Mouse (Mus musculus) frontal cortex, adult 2 months (tissue): ENCODE results near the gene Ank2. TPM values are rescaled to one million over a fixed set of nuclear protein-coding genes. Genes with fewer than 3 reads are reported as not detected.

Experiments used
- DNase-seq, 2 experiments: peaks; one replicate each; pipeline ENCODE4 v3.0.0; 2022; ENCODE audit warnings: low spot score in 1 of 2; ENCODE audit errors: extremely low spot score in 1 of 2
- polyA plus RNA-seq: library from polyadenylated mRNA; depleted of rRNA; stranded (reverse); fragments of >200 nt; gene quantifications from 2 replicates; pipeline ENCODE4 v1.2.3, GENCODE M21; 2012

Ank2 gene
- polyA plus RNA-seq, 1 experiment, result 402 TPM

DNA sequence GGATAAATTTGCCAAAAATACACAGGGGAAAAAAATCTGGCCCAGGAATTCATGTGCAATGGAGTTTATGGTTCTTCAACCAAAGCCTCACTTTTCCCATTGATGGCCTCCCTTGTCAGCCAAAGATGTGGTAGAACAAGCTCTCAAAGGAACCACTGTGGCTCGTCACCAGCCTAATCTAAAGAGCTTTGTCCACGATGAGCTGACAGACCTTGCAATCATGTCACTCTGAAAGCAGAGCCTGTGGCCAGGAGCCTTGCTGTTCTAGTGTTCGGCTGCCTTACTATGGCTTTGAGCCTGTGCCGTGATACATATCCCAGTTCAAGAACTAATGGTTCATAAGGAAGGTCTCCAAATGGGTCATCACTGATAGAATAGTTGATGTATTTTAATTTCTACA lies 196.1 kb downstream of the Ank2 start:
- no peak for DNase-seq

DNA sequence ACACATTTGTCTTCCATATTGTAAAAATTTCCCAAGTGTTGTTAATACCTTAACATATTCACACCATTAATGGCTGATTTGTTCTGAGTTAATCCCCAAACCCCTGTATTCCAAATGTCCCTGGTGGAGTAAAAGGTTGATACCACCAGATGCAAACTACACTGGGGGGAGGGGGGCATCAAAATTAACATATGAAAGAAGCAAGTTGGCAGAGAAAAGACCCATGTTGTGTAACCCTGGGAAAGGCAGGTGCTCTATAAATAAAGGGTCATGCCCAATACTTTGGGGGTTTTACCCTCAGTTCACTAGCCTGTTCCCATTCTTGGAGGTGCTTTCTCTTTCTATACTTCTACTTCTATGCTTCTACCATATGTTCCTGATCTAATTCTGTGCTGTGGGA lies 198.4 kb downstream of the Ank2 start:
- DNase-seq, result no peak

DNA sequence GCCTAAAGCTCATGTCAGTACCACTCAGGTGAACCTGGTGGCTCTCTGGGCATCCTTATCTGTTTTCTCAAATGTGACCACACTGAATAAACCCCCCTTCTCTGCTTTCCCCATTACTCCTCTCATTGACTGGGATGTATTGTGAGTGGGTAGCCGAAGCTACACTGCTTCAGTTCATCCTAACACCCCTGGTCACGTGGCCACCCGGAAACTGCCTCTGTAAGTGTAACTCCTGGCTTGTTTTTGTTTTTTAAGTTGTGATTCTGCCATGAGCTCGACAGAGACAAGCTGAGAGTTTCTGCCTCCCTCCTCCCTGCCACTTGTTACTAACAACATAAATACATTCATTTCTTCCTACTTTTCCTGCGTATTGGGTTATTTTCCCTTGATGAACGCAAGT lies 203.2 kb downstream of the Ank2 start:
- DNase-seq, result no peak

DNA sequence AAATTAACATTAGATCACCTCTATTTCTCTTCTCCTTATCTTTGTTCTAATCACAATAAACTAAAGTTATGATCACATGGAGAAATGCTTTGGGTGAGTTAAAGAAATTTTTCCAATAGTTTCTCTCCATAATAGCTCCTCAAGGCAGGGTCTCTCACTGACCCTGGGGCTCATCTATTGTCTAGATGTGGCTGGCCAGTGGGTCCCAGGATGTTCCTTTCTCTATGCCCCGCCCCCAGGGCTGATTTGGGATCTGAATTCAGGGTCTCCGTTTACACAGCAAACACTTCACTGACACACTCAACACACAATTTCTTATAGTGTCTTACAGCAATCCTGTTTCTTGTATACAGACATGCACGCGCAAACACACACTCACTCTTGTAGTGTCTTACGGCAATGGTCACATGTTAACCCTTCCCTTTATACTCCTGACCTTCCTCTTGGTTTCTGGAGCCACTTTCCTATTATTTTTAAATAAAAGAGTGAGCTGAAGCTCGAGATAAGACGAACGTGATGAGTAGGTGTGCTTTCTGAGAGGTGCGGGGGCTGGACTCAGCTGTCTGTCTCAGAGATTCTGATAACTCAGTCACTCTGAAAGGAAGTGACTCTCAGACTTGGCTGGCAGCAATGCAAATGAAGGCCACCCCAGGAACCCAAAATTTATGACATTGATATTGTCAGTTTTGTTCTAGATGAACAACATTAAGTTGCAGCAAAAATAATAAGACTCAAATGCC lies 204.4 kb downstream of the Ank2 start:
- no peak for DNase-seq

DNA sequence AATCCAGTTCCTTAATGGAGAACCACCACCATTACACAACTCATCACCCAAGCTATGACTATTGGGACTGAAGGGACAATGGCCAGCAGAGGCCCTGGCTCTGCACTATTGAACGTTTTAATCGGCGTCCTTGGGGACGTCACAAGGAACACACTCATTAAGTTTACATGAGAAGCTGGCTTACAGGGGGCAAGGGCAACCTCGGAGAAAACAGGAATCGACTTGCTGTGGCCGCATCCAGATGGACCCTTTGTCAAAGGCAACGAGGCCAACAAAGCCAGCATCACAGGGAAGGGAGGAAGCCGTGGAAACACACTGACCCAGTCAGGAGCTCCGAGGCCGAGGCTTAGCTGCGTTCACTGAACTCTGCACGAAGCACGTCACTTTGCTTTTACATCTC lies 205.1 kb downstream of the Ank2 start:
- DNase-seq, result no peak

DNA sequence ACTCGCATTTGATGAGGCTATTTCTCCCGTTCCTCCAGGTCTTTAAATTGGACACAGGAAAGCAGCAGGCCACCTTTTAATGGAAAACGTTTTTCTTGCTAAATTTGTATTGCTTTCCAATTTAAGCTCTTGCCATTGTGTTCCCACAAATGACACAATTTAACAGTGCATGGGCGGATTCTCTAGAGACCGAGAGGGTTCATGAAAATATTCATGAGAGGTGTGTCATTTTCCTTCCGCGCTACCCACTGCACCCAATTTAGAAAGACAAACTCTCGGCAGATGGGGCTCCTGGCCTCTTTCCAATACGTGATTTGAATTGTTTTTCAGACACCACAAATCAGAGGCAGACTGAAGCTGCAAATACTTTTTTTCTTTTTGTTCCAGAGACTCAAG lies 205.7 kb downstream of the Ank2 start:
- peak; percentile 91 to 96 for DNase-seq

DNA sequence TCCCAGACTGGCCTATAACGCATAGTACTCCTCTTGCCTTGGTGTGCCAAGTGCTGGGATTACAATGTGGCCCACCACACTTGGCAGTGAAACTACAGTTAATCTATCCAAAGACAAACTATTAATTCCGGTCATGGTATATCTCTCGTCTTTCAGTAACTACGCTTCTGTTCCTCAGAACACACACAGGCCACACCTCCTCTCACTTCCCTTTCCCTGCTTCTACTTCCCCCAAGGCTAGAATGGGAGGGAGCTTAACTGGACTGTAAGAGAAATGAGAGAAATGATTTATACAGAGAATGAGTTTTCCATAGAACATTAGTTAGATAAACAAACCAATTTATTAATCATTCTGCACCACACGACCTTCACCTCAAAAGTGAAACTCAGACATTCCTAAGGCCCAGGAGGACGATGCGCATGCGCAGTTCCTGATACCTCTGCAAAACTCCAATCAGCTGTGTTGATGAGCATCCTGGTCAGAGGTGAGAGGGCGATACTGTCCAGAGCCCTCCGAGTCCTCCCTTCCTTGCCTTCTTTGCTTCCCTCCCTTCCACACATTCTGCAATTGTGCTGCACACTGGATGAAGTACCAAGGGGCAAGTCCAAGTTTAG lies 206.2 kb downstream of the Ank2 start:
- DNase-seq, result no peak

DNA sequence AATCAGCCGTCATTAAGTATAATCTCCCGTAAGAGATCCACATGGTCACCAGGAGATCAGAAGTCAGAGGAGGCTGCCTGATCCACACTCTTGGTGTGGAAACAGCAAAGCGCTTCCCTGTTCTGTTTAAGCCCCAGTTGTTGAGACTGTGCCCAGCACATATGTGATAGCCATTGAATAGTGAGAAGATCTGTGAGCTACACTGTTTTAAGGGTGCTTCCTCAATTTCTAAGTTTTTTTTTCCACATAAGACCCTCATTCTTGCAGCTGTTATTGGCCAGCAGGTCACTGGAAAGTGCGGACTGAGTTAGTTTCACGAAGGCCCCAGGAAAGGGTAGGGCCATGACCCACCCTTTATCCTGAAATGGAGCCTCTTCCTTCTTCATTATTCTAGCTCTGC lies 216.9 kb downstream of the Ank2 start:
- DNase-seq, result no peak

DNA sequence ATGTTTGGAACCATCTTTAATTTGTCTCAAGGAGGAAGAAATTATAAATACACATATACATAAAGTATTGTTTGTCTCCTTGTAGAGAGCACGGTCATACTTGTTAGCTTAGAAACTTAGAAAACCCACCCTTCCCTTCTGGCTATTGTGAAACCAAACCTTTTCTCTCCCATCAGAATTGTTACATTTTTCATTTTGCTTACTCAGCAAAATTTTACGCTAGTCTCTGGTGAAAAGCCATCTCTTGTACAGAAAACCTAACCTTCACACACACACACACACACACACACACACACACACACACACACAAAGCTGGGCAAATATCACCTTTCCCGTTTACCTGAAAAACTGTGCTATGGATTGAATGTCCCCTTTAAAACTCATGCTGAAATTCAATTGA lies 217.8 kb downstream of the Ank2 start:
- no peak for DNase-seq

DNA sequence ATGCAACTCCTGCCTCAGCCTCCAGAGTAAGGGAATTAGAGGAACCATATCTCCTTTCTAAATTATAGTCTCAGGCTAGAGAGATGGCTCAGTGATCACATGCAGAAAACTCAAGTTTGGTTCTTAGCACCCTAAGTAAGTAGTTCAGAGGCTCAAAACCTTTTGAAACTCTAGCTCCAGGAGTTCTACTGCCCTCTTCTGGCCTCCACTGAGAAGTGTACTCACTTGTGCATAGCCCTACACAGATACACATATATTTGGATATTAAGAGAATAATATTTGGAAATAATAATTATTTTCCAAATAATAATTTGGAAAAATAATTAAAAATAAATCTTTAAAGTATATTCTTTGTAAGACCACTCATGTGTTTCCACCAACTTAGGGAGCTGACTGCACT lies 218.8 kb downstream of the Ank2 start:
- DNase-seq, result no peak

DNA sequence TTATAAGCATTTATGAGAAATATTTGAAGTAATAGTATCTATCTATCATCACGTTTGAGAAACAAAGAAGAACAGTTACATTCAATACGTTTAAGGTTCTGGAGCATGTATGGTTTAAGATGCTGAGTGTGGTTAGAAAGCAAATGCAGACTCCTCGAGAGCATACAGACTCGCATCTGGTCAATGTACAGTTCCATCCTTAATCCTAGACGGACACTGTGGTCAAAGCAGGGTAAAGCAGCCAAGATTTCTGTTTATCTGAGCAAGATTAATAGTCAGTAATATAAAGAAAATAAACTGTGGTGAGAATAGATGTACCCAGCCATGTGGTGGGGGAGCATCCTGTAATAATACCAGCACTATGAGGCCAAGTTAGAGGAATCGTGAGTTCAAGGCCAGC lies 223.2 kb downstream of the Ank2 start:
- DNase-seq, result no peak

DNA sequence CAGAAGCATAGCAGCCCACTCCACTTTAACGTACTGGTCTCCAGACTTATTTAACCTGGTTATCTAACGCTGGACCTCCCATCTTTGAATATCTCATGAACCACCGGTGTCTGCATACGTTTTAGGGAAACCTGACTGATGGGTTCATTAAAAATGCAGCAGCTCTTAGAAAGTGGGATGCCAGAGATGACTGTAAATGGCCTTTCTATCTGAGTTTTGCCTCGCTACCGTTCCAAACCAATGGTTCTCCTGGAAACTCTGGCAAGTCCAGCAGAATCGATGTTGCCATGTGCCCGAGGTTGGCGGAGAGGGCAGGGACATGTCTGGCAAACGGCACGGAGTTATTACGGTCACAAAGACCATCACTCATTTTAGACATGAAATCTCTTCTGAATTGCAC lies 226.3 kb downstream of the Ank2 start:
- DNase-seq, result no peak

DNA sequence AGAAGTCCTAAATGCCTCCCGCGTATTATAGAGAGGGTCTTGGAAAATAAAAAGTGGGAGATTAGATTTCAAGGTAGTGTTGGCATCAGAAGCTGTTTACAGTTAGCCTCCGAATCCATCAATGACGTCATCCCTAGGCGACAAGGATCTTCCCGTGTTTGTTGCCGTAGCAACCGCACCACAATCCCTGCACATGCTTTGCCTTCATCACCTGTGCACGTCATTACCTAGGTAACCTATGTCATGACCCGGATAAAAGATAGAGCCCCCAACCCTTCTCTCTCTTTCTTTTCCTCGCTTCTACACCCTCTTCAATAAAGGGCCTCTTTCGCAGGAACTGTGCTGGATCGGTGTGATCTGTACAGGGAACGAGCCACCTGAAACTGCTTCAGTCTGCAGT lies 229.5 kb downstream of the Ank2 start:
- DNase-seq, result no peak

DNA sequence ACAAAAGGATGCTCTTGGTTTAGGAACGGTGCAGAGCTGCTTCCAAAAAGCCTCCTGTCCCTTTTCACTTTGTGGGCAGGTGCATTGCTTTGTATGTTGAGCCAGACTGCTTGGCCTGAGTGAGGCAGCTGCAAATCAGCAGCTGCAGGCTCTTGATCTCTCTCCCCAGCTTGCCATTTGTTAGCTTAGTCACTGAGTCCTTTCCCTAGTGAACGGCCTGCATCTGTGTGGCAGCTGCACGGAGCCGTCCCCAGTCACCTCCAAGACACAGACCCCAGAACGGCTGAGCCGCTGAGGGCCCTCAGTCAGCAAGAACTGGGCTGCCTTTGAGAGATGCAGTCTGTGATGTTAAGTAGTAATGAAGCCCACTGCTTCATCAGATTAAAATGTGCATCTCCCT lies 231.3 kb downstream of the Ank2 start:
- no peak for DNase-seq

DNA sequence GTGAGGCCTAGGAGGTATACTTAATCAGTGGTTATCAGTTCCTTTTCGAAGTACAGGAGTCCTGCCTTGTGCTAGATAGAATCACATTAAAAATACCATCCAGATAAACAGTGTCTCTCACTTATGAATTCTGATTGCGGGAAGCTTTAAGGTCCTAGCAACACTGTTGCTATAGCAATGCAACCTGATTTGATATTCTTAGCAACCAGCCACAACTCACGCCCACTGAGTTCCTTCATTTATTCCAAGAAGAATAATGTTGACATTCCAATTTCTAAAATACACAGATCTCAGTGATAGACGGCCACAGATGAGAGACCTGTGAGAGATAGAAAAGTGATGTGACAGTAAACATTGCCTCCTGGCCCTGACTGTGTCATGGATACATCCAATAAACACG lies 233.4 kb downstream of the Ank2 start:
- peak; percentile 45 to 65 for DNase-seq

DNA sequence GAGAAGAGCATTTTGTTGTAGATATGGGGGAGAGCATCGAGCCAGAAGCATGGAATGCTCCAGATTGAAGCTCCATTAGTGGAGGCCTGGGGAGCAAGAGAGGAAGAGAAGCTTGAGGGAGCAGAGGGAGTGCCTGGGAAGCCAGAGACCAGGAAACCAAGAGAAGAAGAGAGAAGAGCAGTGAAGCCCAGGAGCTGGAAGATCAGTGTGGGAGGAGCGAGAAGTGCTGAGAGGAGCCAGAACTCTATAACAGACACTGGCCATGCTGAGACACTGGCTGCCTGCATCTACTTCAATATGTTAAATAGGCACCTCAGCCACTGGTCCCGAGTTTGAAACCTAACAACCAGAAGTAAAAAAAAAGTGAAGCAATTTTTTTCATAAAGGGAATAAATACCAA lies 234.0 kb downstream of the Ank2 start:
- peak in 1 of 2 experiments; percentile 37 for DNase-seq

DNA sequence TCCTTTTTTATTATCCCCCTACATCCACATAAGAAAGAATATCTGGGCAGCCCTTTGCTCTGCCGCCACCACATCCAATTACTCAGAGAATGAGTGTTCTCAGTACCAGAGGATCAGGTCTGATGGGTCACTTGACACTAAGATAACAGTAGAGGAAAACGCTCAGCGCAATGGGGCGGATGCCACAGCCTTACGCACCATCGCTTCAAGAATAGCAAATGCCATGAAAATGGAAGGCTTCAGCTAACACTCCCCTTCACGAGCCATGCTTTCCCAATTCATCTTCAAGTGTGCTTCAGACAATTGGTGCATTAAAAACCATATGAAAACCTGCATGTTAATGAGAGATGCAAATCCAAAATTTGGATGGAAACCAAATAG lies 238.4 kb downstream of the Ank2 start:
- DNase-seq, result no peak

DNA sequence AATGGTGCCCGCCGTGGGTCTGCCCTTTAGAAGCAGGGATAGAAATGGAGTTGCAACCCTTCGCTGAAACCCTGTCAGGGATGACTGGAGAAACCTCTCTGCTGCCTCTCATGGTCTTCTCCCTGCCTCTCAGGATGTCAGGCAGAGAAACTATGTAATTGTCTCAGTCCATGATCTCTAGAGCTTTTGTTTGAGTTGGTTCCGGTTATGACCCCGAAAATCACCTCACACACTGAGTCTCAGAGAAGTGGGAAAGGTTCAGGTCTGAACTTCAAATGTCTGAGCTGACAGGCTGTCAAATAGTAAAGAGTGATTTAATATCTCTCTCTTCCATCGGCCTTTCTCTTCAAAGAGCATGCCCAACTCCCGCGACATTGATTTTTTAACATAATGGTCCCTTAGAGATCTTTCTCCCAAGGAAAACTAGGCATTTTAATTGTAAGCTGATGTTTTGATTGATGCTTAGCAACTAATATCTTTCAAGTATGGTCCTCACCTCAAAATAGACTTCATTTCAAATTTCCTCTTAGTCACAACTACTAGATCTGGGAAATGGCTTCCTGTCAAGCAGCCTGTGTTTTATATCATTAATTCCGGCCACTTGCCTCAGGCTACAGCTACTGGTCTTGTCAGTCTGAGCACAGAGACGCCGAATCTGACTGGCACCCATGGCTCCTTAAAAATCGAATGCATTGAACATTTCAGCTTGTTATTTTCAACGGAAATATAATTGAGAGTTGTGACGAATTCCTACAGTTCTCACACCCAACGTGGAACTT lies 239.0 kb downstream of the Ank2 start:
- no peak for DNase-seq

DNA sequence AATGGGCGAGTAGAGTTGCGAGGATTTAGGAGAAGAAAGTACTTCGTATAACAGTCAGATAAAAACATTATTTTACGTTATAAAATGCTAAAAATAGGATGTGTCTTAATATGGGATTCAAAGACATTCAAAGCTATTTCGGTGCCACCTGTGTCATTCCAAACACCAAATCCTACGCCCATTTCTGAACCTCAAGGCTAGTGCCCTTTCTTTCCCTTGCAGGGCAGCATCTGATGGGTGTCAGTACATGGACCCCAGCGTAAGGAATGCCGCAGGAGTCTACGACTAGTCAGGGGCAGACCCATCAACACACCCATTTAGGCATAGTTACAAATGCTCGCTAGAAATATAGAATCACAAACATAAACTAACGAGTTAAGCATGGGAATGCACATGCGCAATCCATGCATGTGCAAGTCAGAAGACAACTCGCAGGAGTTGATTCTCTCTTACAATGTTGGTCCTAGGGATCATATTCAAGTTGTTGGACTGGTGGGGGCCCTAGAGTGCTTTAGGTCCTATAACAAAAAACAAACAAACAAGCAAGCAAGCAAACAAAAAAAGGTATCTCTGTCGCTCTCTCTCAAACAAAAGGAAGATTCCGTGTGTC lies 240.6 kb downstream of the Ank2 start:
- DNase-seq, result no peak

DNA sequence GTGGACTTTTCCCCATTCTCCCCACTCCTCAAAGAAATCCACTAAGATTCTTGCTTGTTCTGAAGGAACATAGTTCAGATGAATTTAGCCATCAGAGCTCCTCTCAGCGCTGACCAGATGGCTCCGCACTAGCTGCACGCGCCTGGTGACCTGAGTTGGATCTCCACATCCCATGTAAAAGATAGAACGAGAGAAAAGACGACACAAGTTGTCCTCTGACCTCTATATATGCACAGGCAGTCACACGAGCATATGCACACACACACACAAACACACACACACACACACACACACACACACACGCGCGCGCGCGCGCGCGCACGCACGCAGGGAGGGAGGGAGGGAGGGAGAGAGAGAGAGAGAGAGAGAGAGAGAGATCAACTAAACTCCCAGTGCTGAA lies 241.2 kb downstream of the Ank2 start:
- DNase-seq, result peak in 1 of 2 experiments; percentile 41

DNA sequence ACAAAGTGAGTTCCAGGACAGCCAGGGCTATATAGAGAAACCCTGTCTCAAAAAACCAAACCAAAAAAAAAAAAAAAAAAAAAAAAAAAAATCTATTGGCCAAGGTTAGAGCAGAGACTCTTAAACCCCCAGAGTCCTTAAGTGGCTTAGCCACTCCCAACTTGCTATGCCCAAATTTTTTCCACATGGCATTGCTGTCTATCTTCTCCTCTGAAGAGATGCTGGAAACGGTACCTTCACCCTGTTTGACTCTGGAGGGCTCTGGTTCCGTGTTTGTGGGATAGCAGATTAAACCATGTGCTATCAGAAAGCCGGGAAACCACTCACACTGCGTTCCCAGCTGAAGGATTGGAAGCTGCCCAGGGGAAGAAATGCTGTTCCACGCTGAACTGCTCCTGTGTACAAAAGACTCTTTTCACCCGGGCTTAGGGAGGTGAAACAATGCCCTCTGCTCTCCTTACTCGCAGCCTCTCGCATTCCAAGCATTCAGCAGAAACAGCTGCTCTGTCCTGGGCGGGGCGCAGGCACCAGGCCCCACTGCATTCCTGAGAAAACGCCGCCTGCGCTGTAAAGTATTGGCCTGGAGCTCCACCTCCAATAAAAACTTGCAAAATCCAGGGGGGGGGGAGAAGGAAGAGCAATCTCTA lies 241.7 kb downstream of the Ank2 start:
- DNase-seq, result peak; percentile 38 to 57
